Comparison of ENCODE assay signal across 8 mouse cellular contexts in the genomic region with DNA sequence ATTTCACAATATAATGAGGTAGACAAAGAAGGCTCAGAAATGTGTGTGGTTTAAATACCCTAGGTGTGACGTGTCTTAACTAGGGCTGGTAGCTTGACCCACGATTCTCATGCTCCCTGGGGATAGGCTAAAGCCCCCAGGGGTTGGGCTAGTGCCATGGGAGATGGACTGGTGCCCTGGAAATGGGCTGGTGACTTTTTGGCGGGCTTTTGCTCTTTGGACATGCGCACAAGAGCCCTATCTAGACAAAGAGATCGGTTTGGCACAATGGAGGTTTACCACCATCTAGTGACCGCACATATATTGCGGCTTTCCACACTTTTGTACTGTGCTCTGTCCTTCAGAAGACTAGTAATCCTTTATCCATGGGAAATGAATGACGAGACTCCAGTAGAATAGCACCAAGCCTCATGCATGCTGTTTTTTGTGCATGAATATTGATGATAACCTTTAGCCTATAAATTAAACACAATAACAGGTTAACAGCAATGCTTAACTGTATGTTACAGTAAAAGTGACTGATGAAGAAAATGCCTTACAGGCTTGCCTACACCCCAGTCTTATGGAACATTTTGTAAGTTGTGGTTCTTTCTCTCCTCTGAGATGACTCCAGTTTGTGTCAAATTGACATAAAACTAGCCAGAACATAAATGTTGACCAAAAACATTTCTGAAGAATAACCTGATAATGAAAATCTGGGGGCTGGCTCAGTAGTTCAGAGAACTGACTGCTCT. TPM values are rescaled to one million over a fixed set of nuclear protein-coding genes. Genes with fewer than 3 reads are reported as not detected.
DNase-seq lines count a peak whose midpoint lies in the region; ATAC-seq and TF ChIP-seq lines count a peak whose summit lies in the region.
"Not testable (repeated sequence)": the region's sequence is repeated elsewhere in the genome, so short reads cannot be mapped to it uniquely, and the experiment has no call there.

No protein-coding gene starts in this region.

- intact Hi-C loops in heart, postnatal 36 days (cut with DNase I), result loop anchor here (5.0 kb wide), 2 partner anchors 422 to 517 kb away; no protein-coding TSS in a partner anchor

- TF ChIP-seq CTCF in G1E (IDR thresholded peaks at IDR 0.05; ENCODE audit: low read depth, low read length), result not testable (repeated sequence)
- peak; percentile 81 for TF ChIP-seq CTCF in midbrain, postnatal 0 days (IDR thresholded peaks at IDR 0.05)
- peak; percentile 76 for TF ChIP-seq CTCF in stomach, postnatal 0 days (IDR thresholded peaks at IDR 0.05; ENCODE audit: low read depth)

- peak overlapping the region; percentile 84 for H3K27ac ChIP-seq in forebrain, embryonic 15.5 days (replicated peaks)
- H3K27ac ChIP-seq in liver, embryonic 12.5 days; stomach, postnatal 0 days (replicated peaks): not testable (repeated sequence)
- peak overlapping the region; percentile 62; the same call in 1 of the 2 replicates for H3K27ac ChIP-seq in midbrain, postnatal 0 days (ENCODE audit: low read depth, low read length)

- not testable (repeated sequence) for ATAC-seq in G1E (ENCODE audit: extremely low read depth, insufficient number of reproducible peaks, low FRiP score, poor library complexity, severe bottlenecking); stomach, postnatal 0 days (ENCODE audit: low FRiP score, low TSS enrichment)
- ATAC-seq in forebrain, embryonic 15.5 days (replicated peaks), result peak; percentile 98
- ATAC-seq in liver, embryonic 12.5 days, result peak; percentile 54; the same call in 1 of the 2 replicates
- ATAC-seq in midbrain, postnatal 0 days (ENCODE audit: low FRiP score), result peak; percentile 79

- not testable (repeated sequence) for H3K4me3 ChIP-seq in G1E (ENCODE audit: low read depth, low read length); liver, embryonic 12.5 days
- H3K4me3 ChIP-seq in forebrain, embryonic 15.5 days, result peak overlapping the region; percentile 40
- H3K4me3 ChIP-seq in midbrain, postnatal 0 days (ENCODE audit: low read depth, low read length), result peak overlapping the region; percentile 33
- peak overlapping the region; percentile 11; the same call in 1 of the 2 replicates for H3K4me3 ChIP-seq in stomach, postnatal 0 days (ENCODE audit: low read depth, low read length)

- H3K36me3 ChIP-seq in G1E (replicated peaks); forebrain, embryonic 15.5 days; liver, embryonic 12.5 days; midbrain, postnatal 0 days (ENCODE audit: insufficient read depth, low read length); stomach, postnatal 0 days (ENCODE audit: control insufficient read depth, insufficient read depth, low read length): not testable (repeated sequence)

- H3K9me3 ChIP-seq in G1E (replicated peaks); forebrain, embryonic 15.5 days; liver, embryonic 12.5 days (replicated peaks); midbrain, postnatal 0 days (ENCODE audit: low read length); stomach, postnatal 0 days (ENCODE audit: control insufficient read depth, low read length): not testable (repeated sequence)

- 21% methylated on average over 8 of the region's 8 CpGs for WGBS in forebrain, embryonic 15.5 days
- 36% methylated on average over 8 of the region's 8 CpGs for WGBS in liver, embryonic 12.5 days (ENCODE audit: insufficient replicate concordance)
- 37% methylated on average over 8 of the region's 8 CpGs for WGBS in midbrain, postnatal 0 days
- WGBS in stomach, postnatal 0 days, result 41% methylated on average over 8 of the region's 8 CpGs

- H3K4me1 ChIP-seq in G1E (ENCODE audit: insufficient read depth, low read depth, low read length); forebrain, embryonic 15.5 days; liver, embryonic 12.5 days; midbrain, postnatal 0 days (ENCODE audit: insufficient read depth, low read length); stomach, postnatal 0 days (replicated peaks; ENCODE audit: control insufficient read depth, insufficient read depth): not testable (repeated sequence)

- peak overlapping the region; percentile 57 for H3K4me2 ChIP-seq in forebrain, embryonic 15.5 days (replicated peaks)
- H3K4me2 ChIP-seq in liver, embryonic 12.5 days, result peak overlapping the region; percentile 39
- H3K4me2 ChIP-seq in midbrain, postnatal 0 days (ENCODE audit: low read depth, low read length, poor library complexity, severe bottlenecking), result peak overlapping the region; percentile 45
- not testable (repeated sequence) for H3K4me2 ChIP-seq in stomach, postnatal 0 days (replicated peaks; ENCODE audit: low read depth)

- H3K27me3 ChIP-seq in G1E (ENCODE audit: insufficient read depth, low read length); forebrain, embryonic 15.5 days; liver, embryonic 12.5 days (replicated peaks); midbrain, postnatal 0 days (ENCODE audit: insufficient read depth, low read length); stomach, postnatal 0 days (ENCODE audit: control insufficient read depth, insufficient read depth, low read length): not testable (repeated sequence)

- peak overlapping the region; percentile 48 for H3K9ac ChIP-seq in forebrain, embryonic 15.5 days (replicated peaks)
- not testable (repeated sequence) for H3K9ac ChIP-seq in liver, embryonic 12.5 days; stomach, postnatal 0 days (ENCODE audit: low read length)
- peak overlapping the region; percentile 29; the same call in 1 of the 2 replicates for H3K9ac ChIP-seq in midbrain, postnatal 0 days (replicated peaks; ENCODE audit: low read length, poor library complexity, severe bottlenecking)

- DNase-seq in G1E (ENCODE audit: low spot score), result peak; percentile 2
- peak; percentile 46 to 49 for DNase-seq in cerebellum, adult 18-20 months
- peak; percentile 4 to 24 for DNase-seq in heart, postnatal 36 days
- peak; percentile 35 to 40 for DNase-seq in kidney, postnatal 25 days
- peak; percentile 82 for DNase-seq in midbrain, postnatal 0 days (ENCODE audit: low spot score)
- DNase-seq in stomach, postnatal 0 days (ENCODE audit: low spot score), result peak; percentile 44

- not testable (repeated sequence) for TF ChIP-seq EP300 in stomach, postnatal 0 days (optimal IDR thresholded peaks at IDR 0.05)

RNA-seq across cellular contexts. Expression of a gene that starts 27.5 kb away (rescaled TPM):
- total RNA-seq in G1E (2014; fragmentation: Nextera tagmentation), result 46.6 and 51.3 TPM in 2 replicates
- total RNA-seq in G1E (2017), result 45.7 and 69.9 TPM in 2 replicates
- polyA plus RNA-seq in G1E (2012), result 0.66 and 0.77 TPM in 2 replicates
- 27.7 and 30.3 TPM in 2 replicates for polyA plus RNA-seq in forebrain, embryonic 15.5 days (2015; fragmentation: Nextera tagmentation; extraction: Ambion mirVana)
- total RNA-seq in heart, postnatal 36 days (2021), result 1 to 10 TPM; 6.0 to 7.1 TPM
- polyA plus RNA-seq in liver, embryonic 12.5 days (2016; fragmentation: Nextera tagmentation; extraction: Ambion mirVana), result 8.9 and 10.6 TPM in 2 replicates
- 9.6 and 24.9 TPM in 2 replicates for total RNA-seq in midbrain, postnatal 0 days (2014; rRNA removed)
- polyA plus RNA-seq in midbrain, postnatal 0 days (2015; fragmentation: Nextera tagmentation; extraction: Ambion mirVana), result 14.1 and 16.7 TPM in 2 replicates
- 20.1 and 20.3 TPM in 2 replicates for polyA plus RNA-seq in stomach, postnatal 0 days (2015; fragmentation: Nextera tagmentation; extraction: Ambion mirVana)

RNA-seq across cellular contexts. Expression of a gene that starts 48.5 kb away (rescaled TPM):
- total RNA-seq in G1E (2014; fragmentation: Nextera tagmentation), result 33.2 and 49.1 TPM in 2 replicates
- 6.5 and 16.0 TPM in 2 replicates for total RNA-seq in G1E (2017)
- polyA plus RNA-seq in G1E (2012), result 0.14 and 0.50 TPM in 2 replicates
- polyA plus RNA-seq in forebrain, embryonic 15.5 days (2015; fragmentation: Nextera tagmentation; extraction: Ambion mirVana), result 4.6 and 8.8 TPM in 2 replicates
- total RNA-seq in heart, postnatal 36 days (2021), result 1 to 10 TPM; 1.7 to 3.0 TPM
- polyA plus RNA-seq in liver, embryonic 12.5 days (2016; fragmentation: Nextera tagmentation; extraction: Ambion mirVana), result 2.6 and 3.0 TPM in 2 replicates
- not detected in 2 replicates for total RNA-seq in midbrain, postnatal 0 days (2014; rRNA removed)
- 2.7 and 2.8 TPM in 2 replicates for polyA plus RNA-seq in midbrain, postnatal 0 days (2015; fragmentation: Nextera tagmentation; extraction: Ambion mirVana)
- 1.6 and 1.7 TPM in 2 replicates for polyA plus RNA-seq in stomach, postnatal 0 days (2015; fragmentation: Nextera tagmentation; extraction: Ambion mirVana)

Comparison
In these comparisons a context has a peak if more than half of its experiments do, and no peak if none do; other contexts are left out.
1. DNase-seq: peak in every context shown above with its lines; median percentile 82 in midbrain, postnatal 0 days; 48 in cerebellum, adult 18-20 months; 44 in stomach, postnatal 0 days; 38 in kidney, postnatal 25 days; 14 in heart, postnatal 36 days; 2 in G1E.